Mouse (Mus musculus): Measurements from ENCODE around the gene Ppil2. TPM values are rescaled to one million over a fixed set of nuclear protein-coding genes. Genes with fewer than 3 reads are reported as not detected.
A peak's percentile ranks its signal among the peaks of the same experiment; 100 is the strongest.

The Ppil2 gene
- polyA plus RNA-seq, 1 experiment from 2014 or later, result 129 TPM

GRCm38 (mm10) chr16:17044320-17044719 lies 66.7 kb downstream of the Ppil2 start:
- Histone ChIP-seq H3K4me2 (ENCODE audit: low read depth, low read length) (no peak overlapping the region), H3K27me3 (ENCODE audit: control insufficient read depth, insufficient read depth, low read length) (no peaks in the 10 kb centered on the region), H3K9me3 (replicated peaks; ENCODE audit: control insufficient read depth, low read length) (no peaks in the 10 kb centered on the region), H3K9ac (replicated peaks; ENCODE audit: low read length) (no peak overlapping the region), H3K36me3 (replicated peaks; ENCODE audit: control insufficient read depth, insufficient read depth, low read depth, low read length) (peaks cover 7% of the 10 kb centered on the region), H3K27ac (replicated peaks; ENCODE audit: low read depth, low read length) (no peak overlapping the region), H3K4me1 (ENCODE audit: control insufficient read depth, insufficient read depth, low read length) (no peaks in the 10 kb centered on the region), H3K4me3 (ENCODE audit: low read depth, low read length) (no peak overlapping the region)
- ATAC-seq (replicated peaks; ENCODE audit: insufficient number of reproducible peaks, low FRiP score, low TSS enrichment, low read depth) (no peak), DNase-seq (ENCODE audit: low spot score) (no peak)
- WGBS, result 93% methylated on average over 3 of the region's 3 CpGs

GRCm38 (mm10) chr16:17041417-17041816 lies 69.6 kb downstream of the Ppil2 start:
- no peak overlapping the region for H3K4me2 ChIP-seq (ENCODE audit: low read depth, low read length)
- no peaks in the 10 kb centered on the region for H3K9me3 ChIP-seq (replicated peaks; ENCODE audit: control insufficient read depth, low read length)
- DNase-seq (ENCODE audit: low spot score) (no peak), ATAC-seq (replicated peaks; ENCODE audit: insufficient number of reproducible peaks, low FRiP score, low TSS enrichment, low read depth) (no peak)
- no peak overlapping the region for H3K4me3 ChIP-seq (ENCODE audit: low read depth, low read length)
- peaks cover 7% of the 10 kb centered on the region for H3K36me3 ChIP-seq (replicated peaks; ENCODE audit: control insufficient read depth, insufficient read depth, low read depth, low read length)
- no peaks in the 10 kb centered on the region for H3K27me3 ChIP-seq (ENCODE audit: control insufficient read depth, insufficient read depth, low read length)
- 100% methylated on average over 1 of the region's 1 CpGs for WGBS
- H3K9ac ChIP-seq (replicated peaks; ENCODE audit: low read length), result no peak overlapping the region
- no peaks in the 10 kb centered on the region for H3K4me1 ChIP-seq (ENCODE audit: control insufficient read depth, insufficient read depth, low read length)
- no peak overlapping the region for H3K27ac ChIP-seq (replicated peaks; ENCODE audit: low read depth, low read length)

GRCm38 (mm10) chr16:17040716-17041115 lies 70.3 kb downstream of the Ppil2 start:
- Histone ChIP-seq H3K4me3 (ENCODE audit: low read depth, low read length) (no peak overlapping the region), H3K27ac (replicated peaks; ENCODE audit: low read depth, low read length) (no peak overlapping the region), H3K9ac (replicated peaks; ENCODE audit: low read length) (no peak overlapping the region), H3K36me3 (replicated peaks; ENCODE audit: control insufficient read depth, insufficient read depth, low read depth, low read length) (peaks cover 12% of the 10 kb centered on the region), H3K9me3 (replicated peaks; ENCODE audit: control insufficient read depth, low read length) (no peaks in the 10 kb centered on the region), H3K27me3 (ENCODE audit: control insufficient read depth, insufficient read depth, low read length) (no peaks in the 10 kb centered on the region), H3K4me1 (ENCODE audit: control insufficient read depth, insufficient read depth, low read length) (no peaks in the 10 kb centered on the region), H3K4me2 (ENCODE audit: low read depth, low read length) (no peak overlapping the region)
- DNase-seq (ENCODE audit: low spot score), result no peak
- WGBS, result 90% methylated on average over 3 of the region's 3 CpGs
- ATAC-seq (replicated peaks; ENCODE audit: insufficient number of reproducible peaks, low FRiP score, low TSS enrichment, low read depth), result no peak

MicroRNAs within 50 kb of the gene (microRNA counts, 519-probe panel; counts per million panel counts)
- microRNA mmu-miR-130b (5,557 counts per million, percentile 94 among the panel's probes with 10 or more counts), microRNA mmu-miR-301b (2,765 counts per million, percentile 33 among the panel's probes with 10 or more counts)

Small RNAs within 50 kb of the gene (microRNA-seq; reads per million reads assigned to microRNA genes)
- gene Mir130b (ENCODE audit: borderline number of aligned reads), result 11,056 reads per million, percentile 94 among the genes with 10 or more reads in this experiment
- gene Mir301b (ENCODE audit: borderline number of aligned reads), result 235 reads per million, percentile 55 among the genes with 10 or more reads in this experiment

Other genes with a start within 250 kb of the Ppil2 start
- gene Igll1, start 247.3 kb downstream of the Ppil2 start, polyA plus RNA-seq (2014; fragmentation: Nextera tagmentation; extraction: Ambion mirVana), result not detected in 2 replicates
- 56.8 and 64.1 TPM in 2 replicates for gene Top3b, start 240.5 kb downstream of the Ppil2 start, polyA plus RNA-seq (2014; fragmentation: Nextera tagmentation; extraction: Ambion mirVana)
- gene Vpreb1, start 240.4 kb downstream of the Ppil2 start, polyA plus RNA-seq (2014; fragmentation: Nextera tagmentation; extraction: Ambion mirVana), result 1.8 and 2.1 TPM in 2 replicates
- 15.6 and 18.2 TPM in 2 replicates for gene Ppm1f, start 214.8 kb downstream of the Ppil2 start, polyA plus RNA-seq (2014; fragmentation: Nextera tagmentation; extraction: Ambion mirVana)
- gene Mapk1, start 127.9 kb downstream of the Ppil2 start, polyA plus RNA-seq (2014; fragmentation: Nextera tagmentation; extraction: Ambion mirVana), result 182 and 185 TPM in 2 replicates
- 97.1 and 108 TPM in 2 replicates for gene Ypel1, start 41.6 kb downstream of the Ppil2 start, polyA plus RNA-seq (2014; fragmentation: Nextera tagmentation; extraction: Ambion mirVana)
- gene 2610318N02Rik, start 13.9 kb upstream of the Ppil2 start, polyA plus RNA-seq (2014; fragmentation: Nextera tagmentation; extraction: Ambion mirVana), result 107 and 108 TPM in 2 replicates
- 57.2 and 65.8 TPM in 2 replicates for gene Sdf2l1, start 21.1 kb upstream of the Ppil2 start, polyA plus RNA-seq (2014; fragmentation: Nextera tagmentation; extraction: Ambion mirVana)
- 6.2 and 8.8 TPM in 2 replicates for gene Ydjc, start 33.4 kb upstream of the Ppil2 start, polyA plus RNA-seq (2014; fragmentation: Nextera tagmentation; extraction: Ambion mirVana)
- 0.24 and 0.49 TPM in 2 replicates for gene Ccdc116, start 36.0 kb upstream of the Ppil2 start, polyA plus RNA-seq (2014; fragmentation: Nextera tagmentation; extraction: Ambion mirVana)
- 425 and 458 TPM in 2 replicates for gene Ube2l3, start 91.4 kb upstream of the Ppil2 start, polyA plus RNA-seq (2014; fragmentation: Nextera tagmentation; extraction: Ambion mirVana)
- gene Rimbp3, start 97.3 kb upstream of the Ppil2 start, polyA plus RNA-seq (2014; fragmentation: Nextera tagmentation; extraction: Ambion mirVana), result 0.41 and 0.47 TPM in 2 replicates
- gene Hic2, start 122.3 kb upstream of the Ppil2 start, polyA plus RNA-seq (2014; fragmentation: Nextera tagmentation; extraction: Ambion mirVana), result 6.1 and 7.8 TPM in 2 replicates
- gene Tmem191c, start 164.8 kb upstream of the Ppil2 start, polyA plus RNA-seq (2014; fragmentation: Nextera tagmentation; extraction: Ambion mirVana), result 4.0 and 5.2 TPM in 2 replicates
- gene Serpind1, start 220.1 kb upstream of the Ppil2 start, polyA plus RNA-seq (2014; fragmentation: Nextera tagmentation; extraction: Ambion mirVana), result 0.20 TPM in 2 replicates